Mouse (Mus musculus): ENCODE results near the gene Usp32. TPM values are rescaled to one million over a fixed set of nuclear protein-coding genes. Genes with fewer than 3 reads are reported as not detected.

The Usp32 gene
- polyA plus RNA-seq, 1 experiment, result 9.6 TPM

DNA sequence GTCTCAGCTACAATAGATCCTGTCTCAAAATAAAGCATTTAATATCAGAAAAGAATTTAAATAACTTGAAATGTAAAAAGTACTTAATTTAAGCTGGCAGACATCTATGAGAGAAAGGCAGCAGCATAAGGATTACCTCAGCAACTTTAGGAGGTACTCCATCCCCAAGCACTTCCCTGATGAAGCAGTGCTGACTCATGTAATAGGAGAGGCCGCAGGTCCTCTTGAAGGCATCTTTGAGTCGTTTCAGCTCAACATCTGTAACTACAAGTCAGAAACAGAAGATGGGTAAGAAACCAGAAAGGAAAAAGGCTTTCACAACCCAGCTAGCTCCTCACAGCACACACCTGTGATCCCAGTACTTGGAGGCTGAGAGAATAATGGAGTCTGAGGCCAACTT lies 36.2 kb downstream of the Usp32 start:
- H3K4me3 ChIP-seq (ENCODE audit: insufficient read depth, low read depth, low read length), result no peak overlapping the region
- no peaks in the 10 kb centered on the region for H3K27me3 ChIP-seq (replicated peaks; ENCODE audit: control insufficient read depth, insufficient read depth, low read length)
- H3K27ac ChIP-seq (ENCODE audit: insufficient read depth, low read depth, low read length), result no peak overlapping the region
- H3K4me1 ChIP-seq (ENCODE audit: control insufficient read depth, insufficient read depth, low read length), result peaks cover 3% of the 10 kb centered on the region; the same call in 1 of the 2 replicates
- TF ChIP-seq POLR2A (IDR thresholded peaks at IDR 0.05; ENCODE audit: low read depth, low read length) (no peak), CTCF (conservative IDR thresholded peaks at IDR 0.05; ENCODE audit: insufficient read depth, insufficient read length, low read depth, low read length) (no peak)
- no peak for DNase-seq
- H3K36me3 ChIP-seq (ENCODE audit: control insufficient read depth, insufficient read depth, low read length), result no peaks in the 10 kb centered on the region
- 45% methylated on average over 2 of the region's 2 CpGs for WGBS

DNA sequence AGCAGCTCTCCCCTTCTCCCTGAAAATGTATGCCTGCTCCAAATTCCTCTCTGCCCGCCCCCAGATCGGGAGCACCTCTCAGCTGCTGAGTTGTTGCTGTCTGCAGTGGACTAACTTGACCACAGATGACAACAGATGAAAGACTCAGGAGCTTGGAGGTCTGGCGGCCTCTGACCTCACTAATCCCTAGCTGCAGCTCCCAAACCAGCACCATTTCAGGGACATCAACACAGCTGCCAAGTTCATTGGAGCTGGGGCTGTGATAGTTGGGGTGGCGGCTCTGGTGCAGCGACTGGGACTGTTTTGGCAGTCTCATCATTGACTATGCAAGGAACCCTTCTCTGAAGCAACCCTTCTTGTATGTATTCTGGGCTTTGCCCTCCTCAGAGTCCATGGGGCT lies 44.8 kb downstream of the Usp32 start:
- DNase-seq, result no peak
- 83% methylated on average over 5 of the region's 5 CpGs for WGBS
- TF ChIP-seq POLR2A (IDR thresholded peaks at IDR 0.05; ENCODE audit: low read depth, low read length) (no peak), CTCF (conservative IDR thresholded peaks at IDR 0.05; ENCODE audit: insufficient read depth, insufficient read length, low read depth, low read length) (no peak)

DNA sequence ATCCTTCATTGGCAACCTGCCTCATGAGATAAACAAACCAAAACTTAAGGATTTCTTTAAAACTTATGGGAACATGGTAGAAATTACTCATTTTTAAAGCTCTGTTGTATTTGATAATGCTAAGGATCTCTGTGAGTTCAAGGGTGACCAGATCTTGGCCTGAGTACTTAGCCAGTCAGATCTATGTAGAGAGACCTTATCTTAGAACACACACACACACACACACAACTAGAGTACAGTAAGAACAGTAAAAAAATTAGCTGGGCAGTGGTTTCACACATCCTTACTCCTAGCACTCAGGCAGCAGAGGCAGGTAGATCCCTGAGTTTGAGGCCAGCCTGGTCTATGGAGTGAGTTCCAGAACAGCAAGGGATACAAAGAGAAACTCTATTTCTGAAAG lies 53.7 kb downstream of the Usp32 start:
- H3K27me3 ChIP-seq (replicated peaks; ENCODE audit: control insufficient read depth, insufficient read depth, low read length), result no peaks in the 10 kb centered on the region
- no peak overlapping the region for H3K4me3 ChIP-seq (ENCODE audit: insufficient read depth, low read depth, low read length)
- no peak for TF ChIP-seq POLR2A (IDR thresholded peaks at IDR 0.05; ENCODE audit: low read depth, low read length)
- no peak overlapping the region for H3K27ac ChIP-seq (ENCODE audit: insufficient read depth, low read depth, low read length)
- DNase-seq, result no peak
- no peaks in the 10 kb centered on the region for H3K36me3 ChIP-seq (ENCODE audit: control insufficient read depth, insufficient read depth, low read length)
- no peaks in the 10 kb centered on the region for H3K4me1 ChIP-seq (ENCODE audit: control insufficient read depth, insufficient read depth, low read length)

More for the DNA sequence above, 44.8 kb downstream of the Usp32 start:
- H3K36me3 ChIP-seq (ENCODE audit: control insufficient read depth, insufficient read depth, low read length), result no peaks in the 10 kb centered on the region
- no peak overlapping the region for H3K4me3 ChIP-seq (ENCODE audit: insufficient read depth, low read depth, low read length)
- H3K27me3 ChIP-seq (replicated peaks; ENCODE audit: control insufficient read depth, insufficient read depth, low read length), result no peaks in the 10 kb centered on the region
- H3K4me1 ChIP-seq (ENCODE audit: control insufficient read depth, insufficient read depth, low read length), result peaks cover 3% of the 10 kb centered on the region; the same call in 1 of the 2 replicates
- H3K27ac ChIP-seq (ENCODE audit: insufficient read depth, low read depth, low read length), result no peak overlapping the region

DNA sequence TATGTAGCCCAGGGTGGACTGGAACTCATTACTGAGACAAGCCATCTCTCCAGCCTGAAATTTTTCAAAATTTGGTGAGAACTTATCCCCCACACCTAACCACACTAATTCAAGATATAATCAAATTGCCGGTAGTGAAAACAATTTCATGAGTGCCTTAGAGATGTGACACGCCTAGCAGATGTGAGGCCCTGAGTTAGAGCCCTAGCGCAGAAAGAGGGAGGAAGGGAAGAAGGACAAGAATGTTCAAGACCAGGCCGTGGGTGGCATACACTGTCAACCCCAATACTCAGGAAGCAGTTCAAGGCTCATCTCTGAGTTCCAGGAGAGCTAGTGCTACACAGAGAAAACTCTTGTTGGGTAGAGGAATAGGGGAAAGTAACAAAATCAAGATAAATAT lies 72.1 kb downstream of the Usp32 start:
- WGBS, result 94% methylated on average over 4 of the region's 4 CpGs
- DNase-seq, result no peak
- no peak overlapping the region for H3K27ac ChIP-seq (ENCODE audit: insufficient read depth, low read depth, low read length)
- no peak for TF ChIP-seq POLR2A (IDR thresholded peaks at IDR 0.05; ENCODE audit: low read depth, low read length)
- no peak for TF ChIP-seq CTCF (conservative IDR thresholded peaks at IDR 0.05; ENCODE audit: insufficient read depth, insufficient read length, low read depth, low read length)
- H3K27me3 ChIP-seq (replicated peaks; ENCODE audit: control insufficient read depth, insufficient read depth, low read length), result no peaks in the 10 kb centered on the region
- H3K36me3 ChIP-seq (ENCODE audit: control insufficient read depth, insufficient read depth, low read length), result no peaks in the 10 kb centered on the region
- no peaks in the 10 kb centered on the region for H3K4me1 ChIP-seq (ENCODE audit: control insufficient read depth, insufficient read depth, low read length)
- no peak overlapping the region for H3K4me3 ChIP-seq (ENCODE audit: insufficient read depth, low read depth, low read length)

DNA sequence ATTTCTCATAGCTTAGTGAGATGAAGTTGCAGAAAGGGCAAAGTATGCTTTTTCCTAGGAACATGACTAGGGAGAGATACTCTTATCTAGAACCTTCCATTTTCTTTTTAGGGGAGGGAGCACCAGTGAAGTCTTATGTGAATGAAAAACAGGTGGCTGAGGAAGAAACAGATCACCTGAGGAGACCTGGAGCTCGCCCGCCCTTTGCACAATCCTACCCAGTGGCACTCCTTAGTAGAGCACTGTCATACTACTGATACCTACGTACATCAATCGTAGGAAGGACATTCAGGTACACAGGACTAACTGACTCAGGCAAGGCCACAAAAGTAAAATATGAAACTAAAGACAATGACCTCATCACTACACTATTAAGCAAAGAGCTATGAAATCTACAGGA lies 81.4 kb downstream of the Usp32 start:
- WGBS, result 97% methylated on average over 4 of the region's 4 CpGs
- Histone ChIP-seq H3K27ac (ENCODE audit: insufficient read depth, low read depth, low read length) (no peak overlapping the region), H3K4me1 (ENCODE audit: control insufficient read depth, insufficient read depth, low read length) (no peaks in the 10 kb centered on the region), H3K36me3 (ENCODE audit: control insufficient read depth, insufficient read depth, low read length) (no peaks in the 10 kb centered on the region; the same call in 1 of the 2 replicates), H3K27me3 (replicated peaks; ENCODE audit: control insufficient read depth, insufficient read depth, low read length) (no peaks in the 10 kb centered on the region), H3K4me3 (ENCODE audit: insufficient read depth, low read depth, low read length) (no peak overlapping the region)
- TF ChIP-seq CTCF (conservative IDR thresholded peaks at IDR 0.05; ENCODE audit: insufficient read depth, insufficient read length, low read depth, low read length) (no peak), POLR2A (IDR thresholded peaks at IDR 0.05; ENCODE audit: low read depth, low read length) (no peak)
- DNase-seq, result no peak

DNA sequence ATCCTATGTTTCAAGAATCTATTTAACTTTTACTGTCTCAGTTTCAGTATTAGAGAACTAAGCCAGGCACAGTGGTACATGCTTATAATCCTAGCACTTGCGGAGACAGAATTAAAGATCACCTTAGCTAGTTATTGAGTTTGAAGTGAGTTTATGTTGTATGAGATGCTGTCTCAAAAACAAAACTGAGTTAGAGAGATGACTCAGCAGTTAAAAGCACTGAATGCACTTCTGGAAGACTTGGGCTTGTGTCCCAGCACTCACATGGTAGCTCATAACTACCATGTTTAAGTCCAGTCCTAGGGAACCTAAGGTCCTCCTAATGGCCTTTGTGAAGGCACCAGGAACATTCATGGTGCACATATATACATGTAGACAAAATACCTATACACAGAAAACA lies 82.4 kb downstream of the Usp32 start:
- 98% methylated on average over 1 of the region's 1 CpGs for WGBS
- Histone ChIP-seq H3K27ac (ENCODE audit: insufficient read depth, low read depth, low read length) (no peak overlapping the region), H3K4me1 (ENCODE audit: control insufficient read depth, insufficient read depth, low read length) (no peaks in the 10 kb centered on the region), H3K36me3 (ENCODE audit: control insufficient read depth, insufficient read depth, low read length) (no peaks in the 10 kb centered on the region; the same call in 1 of the 2 replicates), H3K4me3 (ENCODE audit: insufficient read depth, low read depth, low read length) (no peak overlapping the region), H3K27me3 (replicated peaks; ENCODE audit: control insufficient read depth, insufficient read depth, low read length) (no peaks in the 10 kb centered on the region)
- TF ChIP-seq POLR2A (IDR thresholded peaks at IDR 0.05; ENCODE audit: low read depth, low read length) (no peak), CTCF (conservative IDR thresholded peaks at IDR 0.05; ENCODE audit: insufficient read depth, insufficient read length, low read depth, low read length) (no peak)
- DNase-seq, result no peak

DNA sequence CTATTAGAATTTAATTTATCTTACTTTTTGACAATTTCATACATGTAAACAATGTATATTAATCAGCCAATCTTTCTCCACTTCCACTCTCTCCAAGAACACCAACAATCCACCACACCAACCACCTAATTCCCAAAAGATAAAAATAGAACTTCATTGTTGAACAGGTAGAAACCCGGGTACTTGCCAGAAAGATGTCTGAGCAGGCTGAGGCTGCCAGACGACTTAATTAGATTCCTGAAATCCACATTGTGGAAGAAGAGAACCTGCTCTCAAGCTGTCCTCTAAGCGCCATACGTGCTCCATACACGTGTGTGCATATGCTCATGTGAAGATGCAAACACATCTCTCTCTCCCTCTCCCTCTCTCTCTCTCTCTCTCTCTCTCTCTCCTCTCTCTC lies 83.1 kb downstream of the Usp32 start:
- H3K4me1 ChIP-seq (ENCODE audit: control insufficient read depth, insufficient read depth, low read length), result no peaks in the 10 kb centered on the region
- TF ChIP-seq POLR2A (IDR thresholded peaks at IDR 0.05; ENCODE audit: low read depth, low read length) (no peak), CTCF (conservative IDR thresholded peaks at IDR 0.05; ENCODE audit: insufficient read depth, insufficient read length, low read depth, low read length) (no peak)
- no peak overlapping the region for H3K27ac ChIP-seq (ENCODE audit: insufficient read depth, low read depth, low read length)
- H3K27me3 ChIP-seq (replicated peaks; ENCODE audit: control insufficient read depth, insufficient read depth, low read length), result no peaks in the 10 kb centered on the region
- no peak overlapping the region for H3K4me3 ChIP-seq (ENCODE audit: insufficient read depth, low read depth, low read length)
- DNase-seq, result no peak
- no peaks in the 10 kb centered on the region; the same call in 1 of the 2 replicates for H3K36me3 ChIP-seq (ENCODE audit: control insufficient read depth, insufficient read depth, low read length)
- WGBS, result 72% methylated on average over 5 of the region's 5 CpGs

DNA sequence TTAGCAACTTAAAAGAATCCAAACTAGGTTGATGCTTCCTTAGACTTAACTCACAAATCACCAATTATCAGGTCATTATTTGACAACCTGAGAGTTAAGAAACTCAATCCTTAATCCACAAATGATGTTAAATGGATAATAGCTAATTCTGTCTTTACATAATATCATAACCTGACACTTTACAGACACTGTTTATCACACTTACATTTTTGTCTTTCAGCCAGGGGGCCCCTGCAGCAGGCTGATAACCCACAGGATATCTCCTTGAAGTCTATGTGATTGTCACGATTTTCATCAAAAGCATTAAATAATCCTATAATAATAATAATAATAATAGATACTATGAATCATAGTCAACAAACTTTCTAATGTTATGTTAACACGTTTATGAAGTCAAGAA lies 84.4 kb downstream of the Usp32 start:
- DNase-seq, result no peak
- Histone ChIP-seq H3K27me3 (replicated peaks; ENCODE audit: control insufficient read depth, insufficient read depth, low read length) (no peaks in the 10 kb centered on the region), H3K4me1 (ENCODE audit: control insufficient read depth, insufficient read depth, low read length) (no peaks in the 10 kb centered on the region), H3K4me3 (ENCODE audit: insufficient read depth, low read depth, low read length) (no peak overlapping the region), H3K27ac (ENCODE audit: insufficient read depth, low read depth, low read length) (no peak overlapping the region), H3K36me3 (ENCODE audit: control insufficient read depth, insufficient read depth, low read length) (no peaks in the 10 kb centered on the region; the same call in 1 of the 2 replicates)
- TF ChIP-seq POLR2A (IDR thresholded peaks at IDR 0.05; ENCODE audit: low read depth, low read length) (no peak), CTCF (conservative IDR thresholded peaks at IDR 0.05; ENCODE audit: insufficient read depth, insufficient read length, low read depth, low read length) (no peak)
- WGBS, result 92% methylated on average over 2 of the region's 2 CpGs
